Mouse (Mus musculus) liver, postnatal 0 days (tissue): ENCODE measurements around the gene Plxna3. TPM values are rescaled to one million over a fixed set of nuclear protein-coding genes. Genes with fewer than 3 reads are reported as not detected.

Experiments used
- ATAC-seq: fragments of 200-750 bp; cut with Nextera tagmentation; 2 replicates; pipeline ENCODE4 v1.8.0; 2017; ENCODE audit warnings: mild to moderate bottlenecking, moderate library complexity
- DNase-seq: peaks from one replicate; pipeline ENCODE4 v3.0.0-alpha.2; 2016
- H3K27ac ChIP-seq: fragments of 300-500 bp; sonication (generic); 2 replicates; pipeline ENCODE4 v1.5.1; 2014; ENCODE audit warnings: antibody characterized with exemption, moderate library complexity, mild to moderate bottlenecking, low read depth
- H3K27me3 ChIP-seq: fragments of 300-500 bp; sonication (generic); 2 replicates; pipeline ENCODE4 v1.6.1; 2014; ENCODE audit warnings: low read length, control low read depth, mixed read lengths; ENCODE audit not compliant: insufficient read depth
- H3K36me3 ChIP-seq: fragments of 300-500 bp; sonication (generic); replicated peaks from 2 replicates; pipeline ENCODE4 v1.6.1; 2014; ENCODE audit warnings: mild to moderate bottlenecking, control low read depth, low read length, moderate library complexity, mixed read lengths; ENCODE audit not compliant: insufficient read depth
- H3K4me1 ChIP-seq: fragments of 300-500 bp; sonication (generic); 2 replicates; pipeline ENCODE4 v1.6.1; 2014; ENCODE audit warnings: antibody characterized with exemption, mild to moderate bottlenecking, control low read depth; ENCODE audit not compliant: insufficient read depth
- H3K4me2 ChIP-seq: fragments of 300-500 bp; sonication (generic); 2 replicates; pipeline ENCODE4 v1.6.1; 2014; ENCODE audit warnings: low read depth, mild to moderate bottlenecking, low read length, moderate library complexity, mixed read lengths
- H3K4me3 ChIP-seq: fragments of 300-500 bp; sonication (generic); 2 replicates; pipeline ENCODE4 v1.5.1; 2014; ENCODE audit warnings: low read depth, low read length
- H3K9ac ChIP-seq: fragments of 300-500 bp; sonication (generic); replicated peaks from 2 replicates; pipeline ENCODE4 v1.6.1; 2014; ENCODE audit warnings: mild to moderate bottlenecking, moderate library complexity
- H3K9me3 ChIP-seq: fragments of 300-500 bp; sonication (generic); 2 replicates; pipeline ENCODE4 v1.6.1; 2016; ENCODE audit warnings: mild to moderate bottlenecking, control low read depth, low read length, mixed read lengths
- CTCF ChIP-seq: sonication (generic); IDR thresholded peaks from 2 replicates; pipeline ENCODE4 v1.5.1; 2016; ENCODE audit warnings: antibody characterized with exemption, low read depth
- EP300 ChIP-seq: IDR thresholded peaks from 2 replicates; pipeline ENCODE4 v1.6.1; 2016; ENCODE audit warnings: antibody characterized with exemption, low read depth, mild to moderate bottlenecking
- WGBS: fragments of 180-500 bp; shearing (Covaris S2); extraction: QIAGEN DNeasy Blood & Tissue Kit; methylation state at CpG from one replicate; pipeline ENCODE4 v1.1.7; 2014; ENCODE audit not compliant: insufficient replicate concordance; 5-methylcytosine and 5-hydroxymethylcytosine counted together
- polyA plus RNA-seq: library from polyadenylated mRNA; unstranded; fragments of >200 nt; fragmentation: Nextera tagmentation; extraction: Ambion mirVana; gene quantifications from 2 replicates; pipeline ENCODE4 v1.2.1, GENCODE M21; 2015

The Plxna3 gene
- polyA plus RNA-seq, 1 experiment from 2014 or later = 0.25 TPM

DNA sequence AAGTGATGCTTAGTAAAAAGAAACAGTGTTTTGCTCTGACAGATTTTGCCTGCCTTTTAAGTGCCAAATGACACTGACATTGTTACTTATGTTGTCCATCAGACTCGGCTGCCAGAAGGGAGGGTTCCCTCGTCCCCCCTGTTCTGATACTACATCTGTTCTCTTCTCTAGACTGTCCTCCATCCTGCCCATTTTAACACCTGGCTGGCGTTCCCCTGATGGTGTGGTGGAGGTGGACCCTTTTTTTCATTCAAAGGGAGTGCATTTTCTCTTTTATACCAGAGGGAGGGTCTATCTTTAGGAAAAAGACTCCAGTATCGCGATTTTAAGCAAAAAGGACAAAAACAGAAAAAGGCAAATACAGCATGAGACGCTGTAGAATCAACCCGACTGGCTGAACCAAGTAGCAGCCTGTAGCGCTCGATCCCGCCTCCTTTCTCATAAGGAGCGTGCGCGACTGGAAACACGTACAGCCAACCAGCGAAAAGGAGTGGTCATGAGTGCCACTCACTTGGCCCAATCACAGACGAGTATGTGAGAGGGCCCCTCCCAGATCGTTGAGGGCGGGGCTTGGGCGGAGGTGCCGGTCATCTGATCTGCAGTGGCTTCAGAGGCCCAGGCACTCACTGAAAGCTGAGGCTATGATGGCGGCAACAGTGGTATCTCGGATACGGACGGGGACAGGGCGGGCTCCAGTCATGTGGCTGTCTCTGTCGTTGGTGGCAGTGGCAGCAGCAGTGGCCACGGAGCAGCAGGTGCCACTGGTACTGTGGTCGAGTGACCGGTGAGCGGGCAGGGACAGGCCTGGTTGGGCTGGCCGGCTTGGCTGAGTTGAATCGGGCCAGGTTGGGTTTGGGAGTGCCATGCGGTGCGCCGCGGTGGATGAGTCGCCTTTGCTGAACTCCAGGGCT is 32.1 kb upstream of the Plxna3 start, which contains the start of gene Atp6ap1:
TSS of gene Atp6ap1 (plus strand) at position 560 of the 911 bp plus-strand sequence.
- peak within 1 kb of the TSS; percentile 74 for H3K4me3 ChIP-seq
- 20% methylated on average over 37 of the region's 37 CpGs for WGBS
- ATAC-seq = peak; percentile 99
- H3K4me2 ChIP-seq = peak within 1 kb of the TSS; percentile 77
- peaks cover 12% of the 10 kb centered on the region; the same call in 1 of the 2 replicates for H3K36me3 ChIP-seq
- peak within 1 kb of the TSS; percentile 84 for H3K9ac ChIP-seq
- TF ChIP-seq EP300 = no peak
- TF ChIP-seq CTCF = no peak
- H3K27me3 ChIP-seq = no peaks in the 10 kb centered on the region
- peaks cover 9% of the 10 kb centered on the region for H3K4me1 ChIP-seq
- H3K9me3 ChIP-seq = no peaks in the 10 kb centered on the region
- H3K27ac ChIP-seq = peak within 1 kb of the TSS; percentile 78
- DNase-seq = peak; percentile 93

DNA sequence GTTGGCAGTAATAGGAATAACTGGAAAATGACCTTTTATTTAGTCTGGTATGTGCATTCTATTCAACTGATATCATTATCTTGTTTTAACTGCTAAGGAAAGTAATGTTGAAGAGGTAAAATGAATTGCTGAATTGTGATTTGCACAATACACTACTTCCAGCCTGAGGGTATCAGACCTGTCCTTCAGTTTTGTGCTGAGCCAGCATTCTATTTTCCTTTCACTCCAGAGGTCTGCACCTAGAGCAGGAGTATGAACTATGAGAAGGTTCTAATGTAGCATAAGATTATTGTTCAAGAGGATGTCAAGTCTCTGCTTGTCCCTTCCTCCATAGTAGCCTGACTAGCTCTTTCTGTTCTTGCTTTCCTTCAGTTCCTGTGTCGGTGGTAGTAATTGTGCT is 30.5 kb upstream of the Plxna3 start:
- Histone ChIP-seq H3K27ac (no peak overlapping the region), H3K27me3 (no peaks in the 10 kb centered on the region), H3K4me2 (peak overlapping the region; percentile 42), H3K4me3 (no peak overlapping the region), H3K36me3 (peaks cover 17% of the 10 kb centered on the region), H3K9me3 (no peaks in the 10 kb centered on the region), H3K4me1 (peaks cover 9% of the 10 kb centered on the region), H3K9ac (no peak overlapping the region)
- WGBS = 55% methylated on average over 1 of the region's 1 CpGs
- no peak for DNase-seq
- no peak for ATAC-seq
- TF ChIP-seq EP300 (no peak), CTCF (no peak)

- no peak for TF ChIP-seq EP300
- TF ChIP-seq CTCF = no peak
- H3K9me3 ChIP-seq = no peaks in the 10 kb centered on the region
- H3K27me3 ChIP-seq = no peaks in the 10 kb centered on the region
- peaks cover 9% of the 10 kb centered on the region for H3K4me1 ChIP-seq
- H3K4me3 ChIP-seq = no peak overlapping the region
- H3K27ac ChIP-seq = peak overlapping the region; percentile 44
- DNase-seq (no peak), ATAC-seq (no peak)
- H3K36me3 ChIP-seq = peaks cover 26% of the 10 kb centered on the region
- WGBS = 57% methylated on average over 3 of the region's 3 CpGs
- no peak overlapping the region for H3K9ac ChIP-seq
- H3K4me2 ChIP-seq = no peak overlapping the region
Measured at GRCm38 (mm10) chrX:74299721-74300120, 29.1 kb upstream of the Plxna3 start.

GRCm38 (mm10) chrX:74304867-74305700 is 23.8 kb upstream of the Plxna3 start, which contains the start of gene Gdi1:
TSS of gene Gdi1 (plus strand) at chrX:74304998.
- peak within 1 kb of the TSS; percentile 73 for H3K4me2 ChIP-seq
- peak; percentile 84 for DNase-seq
- peak within 1 kb of the TSS; percentile 93 for H3K27ac ChIP-seq
- peaks cover 3% of the 10 kb centered on the region; the same call in 1 of the 2 replicates for H3K4me1 ChIP-seq
- no peaks in the 10 kb centered on the region for H3K9me3 ChIP-seq
- peak; percentile 94 for ATAC-seq
- peak within 1 kb of the TSS; percentile 71 for H3K9ac ChIP-seq
- peaks cover 38% of the 10 kb centered on the region for H3K36me3 ChIP-seq
- H3K4me3 ChIP-seq = peak within 1 kb of the TSS; percentile 70
- no peak; the same call in 1 of the 2 replicates for TF ChIP-seq EP300
- TF ChIP-seq CTCF = peak; percentile 51
- WGBS = 10% methylated on average over 38 of the region's 41 CpGs
- no peaks in the 10 kb centered on the region for H3K27me3 ChIP-seq

- 13% methylated on average over 59 of the region's 59 CpGs for WGBS
- ATAC-seq = peak; percentile 98
- H3K4me1 ChIP-seq = no peaks in the 10 kb centered on the region
Measured at GRCm38 (mm10) chrX:74312540-74313464, 16.1 kb upstream of the Plxna3 start, which contains the start of gene Fam50a. TSS of gene Fam50a (plus strand) at chrX:74313033.

More at GRCm38 (mm10) chrX:74312540-74313464, 16.1 kb upstream of the Plxna3 start, which contains the start of gene Fam50a:
- no peaks in the 10 kb centered on the region for H3K27me3 ChIP-seq
- peak within 1 kb of the TSS; percentile 58 for H3K4me3 ChIP-seq
- H3K4me2 ChIP-seq = peak within 1 kb of the TSS; percentile 74
- 0 out of 2 replicates have a peak, but pooled peaks have one; percentile 9 for TF ChIP-seq CTCF
- no peak for TF ChIP-seq EP300
- peaks cover 17% of the 10 kb centered on the region for H3K36me3 ChIP-seq
- DNase-seq = peak; percentile 90
- peak within 1 kb of the TSS; percentile 67 for H3K9ac ChIP-seq
- H3K9me3 ChIP-seq = no peaks in the 10 kb centered on the region
- H3K27ac ChIP-seq = peak within 1 kb of the TSS; percentile 79
